Mouse (Mus musculus) layer of hippocampus, adult 18-20 months (tissue): Measurements from ENCODE around the gene Galr2. TPM values are rescaled to one million over a fixed set of nuclear protein-coding genes. Genes with fewer than 3 reads are reported as not detected.

Experiments used
- DNase-seq, 2 experiments: peaks; one replicate each; pipeline ENCODE4 v3.0.0; 2022; ENCODE audit warnings: low spot score in 2 of 2
- total RNA-seq, 2 experiments: library from RNA; stranded (reverse); gene quantifications; 2 replicates each; pipeline ENCODE4 v1.2.3; 2021

Galr2 gene
- total RNA-seq, 2 experiments from 2014 or later, result not detected

DNA sequence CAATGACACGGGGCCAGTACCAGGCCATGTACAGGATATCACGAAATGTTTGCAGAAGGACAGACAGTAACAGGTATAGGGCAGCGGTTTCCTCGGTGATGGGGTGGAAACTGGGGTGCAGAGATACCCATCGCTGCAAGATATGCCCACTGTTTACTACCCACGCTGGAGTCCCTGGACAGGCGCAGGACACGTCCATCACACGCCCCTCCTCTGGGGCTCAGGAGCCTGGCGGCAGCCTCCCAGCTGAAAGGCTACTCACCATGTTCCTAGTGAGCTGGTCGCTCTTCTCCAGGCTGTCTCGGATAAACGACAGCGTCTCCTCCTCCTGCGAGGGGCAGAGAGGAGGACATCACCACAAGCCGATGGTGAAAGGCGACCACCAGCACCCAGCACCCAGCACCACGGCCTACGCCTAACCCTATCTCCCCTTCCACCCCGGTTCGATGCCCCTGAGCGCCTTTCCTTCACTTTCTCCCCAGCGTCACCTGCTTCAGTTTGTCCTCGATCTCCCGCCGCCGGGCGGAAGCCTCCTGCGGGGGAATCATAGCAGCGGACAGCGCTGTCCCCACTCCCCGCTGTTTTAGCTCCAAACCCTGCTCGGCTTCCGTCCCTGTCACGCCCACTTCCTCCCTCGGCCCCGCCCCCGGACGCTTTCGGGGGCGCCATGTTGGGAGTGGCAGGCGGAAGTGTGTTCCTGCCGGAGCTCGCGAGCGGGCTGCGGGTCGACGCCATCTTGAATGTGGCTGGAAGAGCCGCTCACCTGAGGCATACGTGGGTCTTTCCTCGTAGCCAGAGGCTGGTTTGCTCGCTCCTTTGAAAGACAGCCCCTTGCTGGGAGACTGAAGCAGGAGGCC lies 25.6 kb downstream of the Galr2 start:
- peak; percentile 86 to 91 for DNase-seq

DNA sequence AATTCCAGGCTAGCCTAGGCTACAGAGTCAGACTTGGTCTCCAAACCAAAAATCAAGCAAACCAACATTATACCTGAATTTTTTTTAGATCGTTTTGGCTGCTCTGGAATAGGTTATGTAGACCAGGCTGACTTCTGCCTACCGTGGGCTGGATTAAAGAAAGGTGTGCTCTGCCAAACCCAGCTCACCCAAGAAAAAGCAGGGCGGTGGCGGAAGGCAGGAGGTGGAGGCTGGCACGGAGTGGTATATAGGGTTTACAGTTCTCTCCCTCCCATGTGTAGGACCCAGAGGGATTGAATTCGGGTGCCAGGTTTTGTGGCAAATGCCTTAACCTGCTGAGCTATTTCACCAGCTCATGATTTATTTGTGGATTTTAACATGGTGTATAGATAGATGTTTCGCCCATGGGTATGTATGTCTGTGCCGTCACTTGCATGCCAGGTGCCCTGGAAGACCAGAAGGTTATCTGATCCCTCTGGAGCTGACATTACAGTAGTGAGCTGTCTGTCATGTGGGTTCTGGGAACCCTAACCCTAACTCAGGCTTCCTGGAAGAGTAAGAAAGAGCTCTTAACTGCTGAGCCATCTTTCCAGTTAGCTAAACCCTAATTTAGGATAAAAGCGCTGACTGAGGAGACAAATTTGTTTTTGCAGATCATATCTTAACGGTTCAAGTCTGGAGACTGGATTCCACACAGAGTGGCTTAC lies 26.4 kb downstream of the Galr2 start, which contains the start of gene Exoc7:
Exoc7 (minus strand) TSS at position 215 of the 707 bp plus-strand sequence.
- DNase-seq, result no peak

DNA sequence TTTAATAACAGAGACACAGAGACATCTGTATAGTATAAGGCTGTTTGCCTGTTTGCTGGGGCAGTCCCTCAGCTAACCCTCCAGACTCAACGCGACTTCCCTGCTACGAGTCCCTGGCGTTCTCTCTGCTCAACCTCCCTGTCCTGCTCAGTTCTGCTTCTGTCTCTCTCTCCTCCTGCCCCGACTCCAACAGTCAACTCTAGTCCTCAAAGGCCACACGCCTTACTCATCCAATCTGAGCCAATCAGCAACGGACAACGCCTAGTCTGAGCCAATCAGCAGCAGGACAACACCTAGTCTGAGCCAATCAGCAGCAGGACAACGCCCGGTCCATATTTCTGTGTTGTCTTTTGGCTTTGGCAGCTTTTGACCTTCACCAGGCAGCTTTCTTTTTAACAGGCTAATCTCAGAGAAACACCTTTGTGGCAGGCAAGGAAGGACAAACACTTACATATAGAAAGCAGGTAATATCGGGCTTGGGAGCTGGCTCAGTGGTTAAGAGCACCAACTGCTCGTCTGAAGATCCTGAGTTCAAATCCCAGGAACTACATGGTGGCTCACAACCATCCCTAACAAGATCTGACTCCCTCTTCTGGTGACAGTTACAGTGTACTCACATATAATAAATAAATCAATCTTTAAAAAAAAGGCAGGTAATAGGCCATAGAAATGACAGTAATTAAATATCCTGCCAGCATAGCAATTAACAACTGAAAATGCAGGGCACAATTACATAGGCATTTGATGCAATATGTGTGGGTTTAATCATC lies 27.2 kb downstream of the Galr2 start:
- no peak for DNase-seq

GRCm38 (mm10) chr11:116309601-116310000 lies 28.9 kb downstream of the Galr2 start:
- DNase-seq, result no peak

GRCm38 (mm10) chr11:116311169-116311568 lies 30.4 kb downstream of the Galr2 start:
- no peak for DNase-seq

GRCm38 (mm10) chr11:116312359-116312758 lies 31.6 kb downstream of the Galr2 start:
- DNase-seq, result no peak

DNA sequence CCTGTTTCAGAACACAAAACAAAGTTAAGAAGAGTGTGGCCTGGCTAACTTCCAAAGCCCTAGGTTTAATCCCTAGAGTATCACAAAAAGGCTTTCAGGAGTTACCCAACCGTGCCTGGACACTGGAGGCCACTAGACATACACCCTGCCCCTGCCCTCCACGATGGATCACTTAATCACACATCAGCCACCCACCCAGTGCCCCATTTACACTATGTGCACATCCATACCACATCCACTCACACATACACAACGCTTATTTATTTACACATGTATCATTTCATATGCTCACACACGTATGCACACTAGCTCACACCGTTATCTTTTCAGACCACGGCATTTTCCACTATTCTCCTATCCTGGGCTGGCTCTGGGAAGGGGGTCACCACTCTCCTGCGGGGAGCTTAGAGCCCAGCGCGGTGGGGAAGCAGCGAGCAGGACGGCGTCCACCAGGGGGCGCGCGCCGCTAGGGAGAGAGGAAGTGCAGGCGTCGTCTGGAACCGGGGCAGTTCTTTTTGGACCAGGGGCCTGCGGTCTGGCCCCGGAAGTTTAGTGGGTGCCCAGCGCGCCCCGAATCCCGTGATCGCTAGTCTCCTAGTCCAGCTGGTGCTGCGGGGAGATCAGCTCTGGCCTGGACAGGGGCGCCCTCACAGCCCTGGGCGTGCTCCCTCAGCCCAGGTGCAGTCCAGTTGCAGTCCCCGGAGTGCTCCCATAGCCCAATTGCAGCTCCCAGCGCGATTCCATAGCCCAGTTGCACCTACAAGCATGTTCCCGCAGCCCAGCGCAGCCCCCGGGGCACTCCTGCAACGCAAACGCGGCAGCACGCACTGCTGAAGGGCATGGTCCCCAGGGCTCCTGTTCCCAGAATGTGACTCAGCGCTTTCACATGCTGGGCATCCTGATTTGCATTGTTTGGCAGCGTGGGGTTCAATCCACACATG lies 38.2 kb downstream of the Galr2 start:
- DNase-seq, result peak; percentile 64 to 85

- DNase-seq, result no peak
Observed at GRCm38 (mm10) chr11:116326963-116327603, 46.3 kb downstream of the Galr2 start.

GRCm38 (mm10) chr11:116329314-116330210 lies 48.8 kb downstream of the Galr2 start:
- DNase-seq, result no peak

DNA sequence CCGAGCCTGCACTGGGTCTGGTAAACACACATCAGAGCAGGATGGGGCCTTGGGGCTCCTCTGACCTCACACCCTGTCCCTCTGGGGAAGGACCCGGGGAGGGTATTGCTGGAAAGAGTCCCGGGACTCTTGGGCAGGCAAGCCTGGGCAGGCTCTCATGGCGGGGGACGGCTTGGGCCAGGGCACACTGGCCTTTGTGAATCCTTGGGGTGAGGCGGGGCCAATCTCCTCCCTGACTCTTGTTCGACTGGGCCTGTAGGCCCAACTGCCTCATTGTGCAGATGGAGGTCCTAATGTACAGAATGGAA lies 49.4 kb downstream of the Galr2 start:
- DNase-seq, result no peak

DNA sequence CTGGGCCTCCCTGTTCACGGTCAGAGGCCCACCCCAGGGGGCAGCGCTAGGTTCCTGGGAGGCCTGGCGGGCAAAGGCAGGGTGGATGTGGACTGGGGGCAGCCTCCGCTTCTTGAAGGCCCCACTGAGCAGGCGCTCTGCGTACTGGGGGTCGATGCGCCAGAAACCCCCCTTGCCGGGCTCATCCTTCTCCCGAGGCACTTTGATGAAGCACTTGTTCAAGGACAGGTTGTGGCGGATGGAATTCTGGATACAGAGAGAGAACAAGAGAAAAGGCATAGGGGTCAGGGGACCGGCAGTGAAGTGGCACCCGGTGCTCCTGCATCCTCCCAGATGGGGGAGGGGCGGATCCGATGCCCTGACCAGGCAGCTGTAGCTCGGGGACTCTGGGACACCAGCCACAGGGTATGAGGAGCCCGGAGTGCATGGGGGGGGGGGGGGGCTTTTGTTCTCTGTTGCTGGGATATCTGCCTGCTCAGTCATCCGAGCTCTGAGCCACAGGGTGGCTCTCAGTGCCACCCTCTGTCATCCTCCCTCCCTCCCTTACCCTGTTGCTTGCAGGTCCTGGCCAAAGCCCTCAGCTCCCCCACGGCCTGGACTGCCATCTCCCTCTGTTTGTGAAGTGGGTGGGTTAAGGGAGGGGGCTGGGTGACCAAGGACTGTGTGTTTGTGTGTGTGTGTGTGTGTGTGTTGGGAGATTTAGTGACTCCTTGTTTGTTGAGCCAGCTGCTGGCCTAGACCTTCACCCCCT lies 51.7 kb downstream of the Galr2 start:
- DNase-seq, result peak in 1 of 2 experiments; percentile 60

- no peak for DNase-seq
Observed at GRCm38 (mm10) chr11:116332983-116333270, 52.2 kb downstream of the Galr2 start.

Other genes starting within 250 kb of the Galr2 start
- 1 to 10 TPM; 1.6 to 3.0 TPM for gene Unc13d, start 203.0 kb upstream of the Galr2 start, total RNA-seq
- gene Wbp2, start 193.9 kb upstream of the Galr2 start, total RNA-seq, result 100 to 1,000 TPM; 450 to 480 TPM
- 1 to 10 TPM; 4.8 to 6.2 TPM for gene Trim47, start 153.7 kb upstream of the Galr2 start, total RNA-seq
- gene Trim65, start 149.8 kb upstream of the Galr2 start, total RNA-seq, result 1 to 10 TPM; 6.7 to 8.3 TPM
- gene Mrpl38, start 142.1 kb upstream of the Galr2 start, total RNA-seq, result 10 to 100 TPM; 60.2 to 61.2 TPM
- gene Fbf1, start 112.8 kb upstream of the Galr2 start, total RNA-seq, result 10 to 100 TPM; 82.3 to 83.6 TPM
- 10 to 100 TPM; 33.7 to 39.8 TPM for gene Ten1, start 82.1 kb upstream of the Galr2 start, total RNA-seq
- gene Acox1, start 81.9 kb upstream of the Galr2 start, total RNA-seq, result 100 to 1,000 TPM; 125 TPM
- under 1 TPM; 0.61 to 0.74 TPM for gene Evpl, start 42.9 kb upstream of the Galr2 start, total RNA-seq
- 10 to 100 TPM; 69.4 to 71.3 TPM for gene Srp68, start 6.7 kb upstream of the Galr2 start, total RNA-seq
- 10 to 100 TPM; 69.4 to 85.5 TPM for gene Exoc7, start 26.3 kb downstream of the Galr2 start, total RNA-seq
- 1 to 10 TPM; 6.2 to 7.5 TPM for gene Foxj1, start 54.5 kb downstream of the Galr2 start, total RNA-seq
- gene Rnf157, start 132.1 kb downstream of the Galr2 start, total RNA-seq, result 100 to 1,000 TPM; 245 to 252 TPM
- 10 to 100 TPM; 33.3 to 40.5 TPM for gene Ubald2, start 153.2 kb downstream of the Galr2 start, total RNA-seq
- gene Qrich2, start 185.3 kb downstream of the Galr2 start, total RNA-seq, result not detected
- gene Prpsap1, start 213.3 kb downstream of the Galr2 start, total RNA-seq, result 10 to 100 TPM; 87.0 to 91.5 TPM
- 1 to 10 TPM in 1 of 2 experiments, under 1 TPM in 1; 0.84 to 2.3 TPM for gene Sphk1, start 250.0 kb downstream of the Galr2 start, total RNA-seq